Mouse (Mus musculus): ENCODE results near the gene Nckap5. TPM values are rescaled to one million over a fixed set of nuclear protein-coding genes. Genes with fewer than 3 reads are reported as not detected.
"Not testable (repeated sequence)": the region's sequence is repeated elsewhere in the genome, so short reads cannot be mapped to it uniquely, and the experiment has no call there.

Gene Nckap5
- 59.9 and 114 TPM in 2 replicates for total RNA-seq (2021)
- long read RNA-seq, partial matches to known transcripts: 7 of 104 reads
- long read RNA-seq, other reads (novel, unspliced or antisense): 97 of 104 reads

- DNase-seq: peak; percentile 72
Measured at GRCm38 (mm10) chr1:126830031-126830927, at the start of gene Nckap5. TSS of gene Nckap5 (minus strand) at chr1:126830799.

GRCm38 (mm10) chr1:126877495-126877894, 46.9 kb upstream of the Nckap5 start:
- no peak for DNase-seq

DNA sequence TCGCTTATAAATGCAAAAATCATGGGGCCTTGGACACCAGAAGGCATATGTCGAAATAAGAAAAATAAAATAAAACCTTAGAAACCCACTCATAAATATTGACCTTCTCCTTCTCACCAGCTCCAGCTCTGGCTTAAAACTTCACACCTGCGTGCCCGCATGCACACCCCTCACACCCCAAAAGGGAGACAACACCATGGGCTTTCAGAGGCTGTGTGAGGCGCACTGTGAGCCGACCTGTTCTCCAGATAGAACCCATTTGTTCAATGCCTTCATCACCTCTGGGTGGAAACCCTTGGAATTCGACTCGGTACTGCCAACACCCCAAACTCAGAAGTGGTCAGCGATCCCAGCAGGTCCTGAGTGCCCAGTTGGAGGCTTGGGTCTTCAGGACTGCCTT, 37.8 kb upstream of the Nckap5 start:
- no peak for DNase-seq

DNA sequence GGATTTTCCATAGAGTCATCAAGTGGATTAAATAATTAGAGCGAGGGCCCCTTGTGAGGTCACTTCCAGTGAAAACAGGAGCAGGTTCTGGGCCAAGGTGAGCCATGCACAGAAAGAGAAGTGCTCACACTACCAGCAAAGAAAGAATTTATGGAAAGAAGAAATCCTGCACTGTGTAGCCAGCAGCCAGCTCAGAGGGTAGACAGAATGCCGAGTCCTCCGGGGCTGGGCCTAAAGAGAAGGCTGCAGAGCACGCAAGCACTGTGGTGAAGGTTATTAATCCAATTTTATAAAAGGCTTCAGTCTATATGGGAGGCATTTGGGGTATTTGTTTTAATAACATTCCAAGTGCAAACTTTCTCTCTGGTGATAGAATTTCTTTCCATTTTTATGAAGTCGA, 37.3 kb upstream of the Nckap5 start:
- no peak for DNase-seq

- no peak for DNase-seq
Measured at GRCm38 (mm10) chr1:126865591-126866086, 35.0 kb upstream of the Nckap5 start.

GRCm38 (mm10) chr1:126861816-126862215, 31.2 kb upstream of the Nckap5 start:
- DNase-seq: no peak

DNA sequence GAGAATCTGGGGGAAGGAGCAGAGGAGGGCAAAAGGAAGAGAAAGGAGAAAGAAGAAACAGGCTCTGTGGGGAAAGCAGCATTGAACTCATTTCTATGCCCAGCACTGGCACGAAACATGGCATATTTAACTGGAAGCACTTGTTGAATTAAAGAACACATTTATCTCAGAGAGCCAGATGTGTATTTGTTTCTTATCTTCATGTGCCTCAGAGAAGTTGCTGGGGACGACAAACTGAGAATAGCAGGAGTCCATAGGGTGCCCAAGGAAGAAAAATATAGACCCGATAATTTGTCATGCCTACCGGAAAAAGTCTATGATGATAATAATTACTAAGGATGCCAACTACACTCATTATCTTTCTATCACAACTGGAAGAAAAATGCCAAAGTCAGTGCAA, 29.9 kb upstream of the Nckap5 start:
- no peak for DNase-seq

GRCm38 (mm10) chr1:126849481-126849880, 18.9 kb upstream of the Nckap5 start:
- DNase-seq: no peak

DNA sequence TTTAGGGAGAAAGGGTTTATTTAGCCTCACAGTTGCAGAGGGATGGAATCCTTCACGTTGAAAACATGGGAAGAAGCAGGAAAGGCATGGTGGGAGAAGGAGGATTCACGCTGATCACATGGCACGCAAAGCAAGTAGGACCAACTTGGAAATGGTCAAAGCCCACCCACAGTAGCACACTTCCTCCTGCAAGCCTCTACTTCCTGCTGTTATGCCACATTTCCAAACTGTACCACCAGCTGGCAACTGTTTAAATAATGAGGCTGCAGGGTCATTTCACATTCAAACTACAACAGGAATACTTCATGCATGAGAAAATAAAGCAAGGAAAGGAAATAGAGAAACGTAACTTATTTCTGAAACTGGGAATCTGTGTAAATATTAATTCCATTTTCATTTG, 15.7 kb upstream of the Nckap5 start:
- no peak for DNase-seq

DNA sequence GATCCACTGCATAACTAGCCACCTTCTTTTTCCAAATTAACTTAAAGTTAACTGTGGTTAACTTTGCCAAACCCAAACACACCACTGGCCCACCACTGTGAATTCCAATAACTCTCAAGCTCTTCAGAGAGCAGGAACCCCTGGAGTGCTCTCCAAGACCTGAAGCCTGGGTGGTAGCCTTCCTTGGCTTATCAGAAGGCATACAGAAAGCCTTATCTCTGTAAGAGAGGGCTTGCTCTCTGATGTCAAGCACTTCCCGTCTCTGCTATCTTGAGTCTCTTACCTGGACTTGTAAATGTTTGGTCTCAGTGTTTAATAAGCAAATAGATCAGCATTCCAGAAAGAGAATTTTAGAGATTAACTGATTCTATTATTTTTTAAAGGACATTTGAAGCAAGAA, 2.3 kb upstream of the Nckap5 start:
- no peak for DNase-seq

DNA sequence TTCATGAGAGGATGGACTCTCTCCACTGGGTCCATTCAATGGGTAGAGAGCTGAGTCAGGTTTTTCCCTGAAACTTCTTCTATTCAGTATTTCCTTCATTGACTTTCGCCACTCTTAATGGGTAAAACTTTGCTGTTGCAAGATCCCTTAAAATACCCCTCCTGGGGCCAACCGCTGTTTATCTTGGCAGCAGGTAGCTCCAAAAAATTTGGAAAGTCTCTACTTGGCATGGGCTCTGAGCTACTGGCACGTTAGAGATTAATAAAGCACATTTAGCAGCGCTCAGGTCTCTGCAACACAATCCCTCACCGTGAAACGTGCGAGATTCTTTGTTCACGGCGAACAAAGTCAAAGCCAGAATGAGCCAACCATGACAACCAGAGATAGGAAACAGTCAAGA, 1.6 kb downstream of the Nckap5 start:
- no peak for DNase-seq

- no peak for DNase-seq
Measured at GRCm38 (mm10) chr1:126824841-126825240, 5.8 kb downstream of the Nckap5 start.

DNA sequence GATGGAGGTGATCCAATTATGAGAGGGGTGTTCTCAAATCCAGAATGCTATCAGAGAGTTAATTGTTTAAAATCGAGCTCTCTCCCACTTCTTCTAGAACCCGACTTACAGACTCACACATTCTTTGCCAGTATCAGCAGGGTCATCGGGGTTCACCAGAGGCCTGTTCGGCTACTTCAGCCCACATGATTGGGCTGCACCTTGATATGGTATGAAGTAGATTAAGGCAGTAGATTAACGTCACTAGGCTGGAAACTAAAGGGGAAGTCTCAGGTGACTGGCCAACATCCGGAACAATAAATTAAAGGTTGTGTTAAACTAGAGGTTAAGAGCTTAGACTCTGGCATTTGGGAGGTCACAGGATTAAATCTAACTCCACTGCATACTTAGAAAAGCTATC, 8.4 kb downstream of the Nckap5 start:
- DNase-seq: no peak

- DNase-seq: peak; percentile 39
Measured at GRCm38 (mm10) chr1:126817381-126818034, 13.1 kb downstream of the Nckap5 start.

GRCm38 (mm10) chr1:126806994-126807611, 23.5 kb downstream of the Nckap5 start:
- DNase-seq: no peak

- DNase-seq: no peak
Measured at GRCm38 (mm10) chr1:126806548-126806947, 24.1 kb downstream of the Nckap5 start.

- DNase-seq: no peak
Measured at GRCm38 (mm10) chr1:126802405-126802804, 28.2 kb downstream of the Nckap5 start.

GRCm38 (mm10) chr1:126801706-126802105, 28.9 kb downstream of the Nckap5 start:
- no peak for DNase-seq

- no peak for DNase-seq
Measured at GRCm38 (mm10) chr1:126799379-126799798, 31.2 kb downstream of the Nckap5 start.

- DNase-seq: not testable (repeated sequence)
Measured at GRCm38 (mm10) chr1:126780354-126780941, 50.2 kb downstream of the Nckap5 start.

DNA sequence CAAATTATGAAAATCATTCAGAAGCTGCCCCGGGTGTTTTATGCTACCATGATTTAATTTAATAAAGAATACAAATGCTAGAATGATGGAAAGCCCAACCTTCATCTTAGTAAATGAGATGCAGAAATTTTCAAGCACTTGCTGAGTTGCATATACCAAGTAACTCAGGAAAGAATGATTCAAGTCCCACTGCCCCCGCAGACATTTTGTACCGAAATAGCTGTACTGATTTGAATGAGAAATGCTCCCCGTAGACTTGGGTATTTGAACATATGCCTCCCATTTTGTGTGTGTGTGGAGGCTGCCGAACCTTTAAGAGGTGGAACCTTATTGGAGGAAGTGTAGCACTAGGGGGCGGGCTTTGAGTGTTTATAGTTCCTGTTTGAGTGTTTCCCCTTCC, 56.7 kb downstream of the Nckap5 start:
- not testable (repeated sequence) for DNase-seq

DNA sequence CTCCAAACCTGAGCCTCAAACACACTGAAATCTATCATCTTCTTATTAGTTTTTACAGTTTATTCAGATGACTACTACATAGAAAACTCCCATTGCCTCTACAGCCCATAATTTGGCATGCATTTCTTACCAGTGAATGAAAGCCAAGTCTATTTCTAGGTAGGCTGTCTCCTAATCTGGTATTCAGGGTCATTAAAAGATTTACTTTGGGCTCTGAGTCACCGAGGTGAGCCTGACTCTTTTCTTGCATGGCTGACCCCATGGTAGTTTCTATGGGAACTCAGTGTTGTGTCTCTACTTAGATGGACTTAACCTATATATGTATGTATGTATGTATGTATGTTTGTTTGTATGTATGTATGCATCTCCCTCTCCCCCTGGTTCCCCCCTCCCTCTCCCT, 63.6 kb downstream of the Nckap5 start:
- DNase-seq: no peak

Data from adrenal gland, postnatal 25 days (tissue).